Mouse (Mus musculus): Measurements from ENCODE around the gene Reep6.

DNA sequence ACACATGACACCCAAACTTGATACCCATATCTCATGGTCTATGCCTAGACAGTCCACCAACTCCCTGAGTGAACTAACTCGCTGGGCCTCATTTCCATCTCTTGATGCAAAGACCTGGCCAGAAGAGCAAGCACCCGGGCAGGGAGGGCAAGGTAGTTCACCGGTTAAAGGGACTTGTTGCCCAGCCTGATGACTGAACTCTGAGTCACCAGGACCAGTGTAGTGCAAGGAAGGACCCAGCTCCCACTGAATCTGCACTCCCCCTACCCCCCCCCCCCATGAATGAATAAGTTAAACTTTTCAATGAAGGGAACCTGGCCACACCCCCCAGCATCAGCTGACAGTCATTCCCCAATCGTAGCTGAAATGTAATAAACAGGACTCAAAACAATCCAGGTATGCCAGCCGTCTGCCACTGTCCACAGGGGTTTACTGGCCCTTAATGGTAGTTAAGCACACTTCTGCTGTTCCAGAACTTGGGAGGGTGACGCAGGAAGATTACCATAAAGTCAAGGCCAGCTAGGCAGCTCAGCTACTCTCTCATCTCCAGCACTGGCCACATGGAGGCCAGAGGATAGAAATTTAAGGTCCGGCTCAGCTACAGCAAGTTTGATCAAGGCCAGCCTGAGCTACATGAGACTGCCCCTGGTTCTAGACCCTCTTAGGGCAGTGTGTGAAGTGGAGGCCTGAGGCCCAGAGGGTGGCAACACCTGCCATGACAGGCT lies 53.0 kb downstream of the Reep6 start:
- TF ChIP-seq CTCF (IDR thresholded peaks at IDR 0.05; ENCODE audit: extremely low read depth, insufficient read length, insufficient replicate concordance, low read depth, low read length): no peak
- TF ChIP-seq POLR2A (IDR thresholded peaks at IDR 0.05; ENCODE audit: low read depth, low read length): no peak
